Mouse (Mus musculus) 3T3-L1 (cell line): ENCODE data around the gene Ncoa6.
"Not testable (repeated sequence)": the region's sequence is repeated elsewhere in the genome, so short reads cannot be mapped to it uniquely, and the experiment has no call there.

ENCODE experiments used
- DNase-seq: peaks from one replicate; pipeline ENCODE4 v3.0.0-alpha.2; 2015; ENCODE audit warnings: low read depth, low spot score

Ncoa6 gene

DNA sequence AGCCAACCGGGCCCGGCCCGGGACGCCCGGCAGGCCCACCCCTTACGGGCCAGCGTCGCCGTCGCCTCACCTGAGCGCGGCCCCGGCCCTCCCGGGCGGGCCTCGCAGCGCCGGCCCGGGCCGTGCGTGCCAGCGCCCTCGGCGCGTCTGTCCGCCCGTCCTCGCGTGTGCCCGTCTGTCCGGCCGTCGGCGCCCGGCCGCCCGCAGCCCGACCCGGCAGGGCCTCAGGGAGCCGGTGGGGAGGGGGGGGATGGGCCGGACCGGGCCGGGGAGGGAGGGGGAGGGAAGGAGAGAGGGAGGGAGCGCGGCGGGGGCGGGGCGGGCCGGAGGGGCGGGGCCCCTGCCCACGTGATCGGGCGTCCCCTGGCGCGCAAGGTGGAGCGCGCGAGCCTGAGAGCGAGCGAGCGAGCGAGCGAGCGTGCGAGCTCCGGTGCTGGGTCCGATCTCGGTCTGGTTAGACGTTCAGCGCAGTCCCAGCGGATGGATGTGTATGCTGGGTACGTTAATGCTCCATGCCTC lies at the start of gene Ncoa6:
Gene Ncoa6, minus strand, starts transcription at position 325 of the 519 bp plus-strand sequence.
- DNase-seq: peak; percentile 70

DNA sequence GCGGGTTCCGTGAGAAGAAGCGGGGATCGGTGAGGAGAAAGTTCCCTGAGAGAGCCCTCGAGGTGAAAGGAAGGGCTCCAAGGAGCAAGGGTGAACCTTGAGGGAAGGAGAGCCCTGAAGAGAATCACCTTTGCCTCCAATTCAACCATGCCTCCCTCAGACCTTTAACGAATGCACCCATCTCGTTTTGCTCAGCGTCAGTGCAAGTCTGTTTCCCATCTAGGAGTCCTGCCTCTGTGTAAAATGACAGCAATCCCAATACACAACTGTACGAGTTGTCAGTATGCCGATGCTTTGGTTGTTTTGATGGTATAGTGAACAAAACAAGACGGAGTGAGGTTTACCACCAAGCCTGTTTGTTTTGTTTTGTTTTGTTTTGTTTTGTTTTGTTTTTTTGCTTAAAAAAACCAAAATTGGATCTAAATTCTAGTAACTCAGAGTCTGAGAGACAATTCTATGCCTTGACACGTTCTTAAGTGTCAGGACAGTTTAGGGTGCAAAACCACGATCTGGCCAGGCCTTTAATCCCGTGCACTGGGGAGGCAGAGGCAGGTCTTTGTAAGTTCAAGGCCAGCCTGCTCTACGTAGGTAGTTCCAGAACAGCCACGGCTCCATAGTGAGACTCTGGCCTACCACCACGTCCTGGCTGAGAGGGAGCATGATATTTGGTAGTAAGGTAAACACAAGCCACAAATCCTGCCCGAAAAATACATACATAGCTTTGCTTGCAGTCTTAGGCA lies 45.0 kb upstream of the Ncoa6 start:
- DNase-seq: no peak

DNA sequence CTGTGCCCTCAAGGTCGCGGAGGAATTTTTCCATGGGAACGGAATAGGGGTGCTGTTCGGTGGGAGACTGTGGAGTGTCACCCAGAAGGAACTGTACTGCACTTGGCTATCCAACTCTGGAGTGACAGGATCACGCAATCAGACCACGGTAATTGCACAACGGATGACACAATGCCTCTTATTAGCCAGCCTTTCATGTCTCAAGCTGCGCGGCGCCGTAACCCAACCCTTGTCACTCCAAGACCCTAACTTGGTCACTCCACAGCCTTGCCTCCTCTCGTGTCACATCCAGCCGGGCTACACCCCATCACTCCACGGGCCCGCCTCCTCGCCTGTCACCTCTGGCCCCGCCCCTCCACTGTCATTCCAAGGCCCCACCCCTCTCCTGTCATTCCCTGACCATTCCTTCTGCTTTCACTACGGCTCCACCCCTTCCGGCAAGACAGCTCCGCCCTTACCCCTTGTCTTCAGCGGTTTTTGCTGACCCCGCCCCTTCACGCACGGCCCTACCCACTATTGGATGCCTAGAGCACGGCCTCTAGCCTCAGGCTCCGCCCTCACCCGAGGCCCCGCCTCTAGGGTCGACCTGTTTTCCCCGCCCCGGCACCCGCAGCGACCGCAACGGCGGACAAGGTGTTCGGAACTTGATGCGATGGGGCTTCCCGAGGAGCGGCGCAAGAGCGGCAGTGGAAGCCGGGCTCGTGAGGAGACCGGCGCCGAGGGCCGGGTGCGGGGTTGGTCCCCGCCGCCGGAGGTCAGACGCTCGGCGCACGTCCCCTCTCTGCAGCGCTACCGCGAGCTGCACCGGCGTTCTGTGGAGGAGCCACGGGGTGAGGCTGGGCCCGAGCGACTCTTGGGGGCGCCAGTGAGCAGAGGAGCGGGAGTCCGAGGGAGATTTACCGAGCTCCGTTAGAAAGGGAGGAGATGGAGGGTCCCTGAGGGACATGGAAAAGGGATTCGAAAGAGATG lies 44.0 kb upstream of the Ncoa6 start, which contains the start of the genes Acss2 and Ggt7:
Gene Acss2, plus strand, starts transcription at position 494 of the 969 bp plus-strand sequence.
Gene Ggt7, minus strand, starts transcription at position 783 of the 969 bp plus-strand sequence.
- peak; percentile 99 for DNase-seq

DNA sequence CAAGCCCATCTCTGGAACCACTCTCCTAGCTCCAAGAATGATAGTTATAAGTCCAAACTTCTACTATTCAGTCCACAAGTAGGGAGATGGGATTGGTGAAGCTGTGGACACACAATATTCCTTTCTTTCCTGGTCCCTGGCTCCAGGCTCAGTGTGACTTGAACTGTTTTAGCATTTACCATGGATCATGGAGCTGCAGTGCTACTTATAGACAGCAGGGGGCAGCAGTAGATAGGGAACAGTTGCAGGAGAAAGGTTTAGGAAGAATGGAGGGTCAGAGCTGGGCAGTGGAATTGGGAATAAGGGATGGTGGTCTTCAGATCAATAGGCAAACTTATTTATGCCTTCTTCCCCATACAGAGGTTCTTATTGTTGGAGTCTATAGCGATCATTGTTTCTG lies 42.2 kb upstream of the Ncoa6 start:
- peak; percentile 80 for DNase-seq

DNA sequence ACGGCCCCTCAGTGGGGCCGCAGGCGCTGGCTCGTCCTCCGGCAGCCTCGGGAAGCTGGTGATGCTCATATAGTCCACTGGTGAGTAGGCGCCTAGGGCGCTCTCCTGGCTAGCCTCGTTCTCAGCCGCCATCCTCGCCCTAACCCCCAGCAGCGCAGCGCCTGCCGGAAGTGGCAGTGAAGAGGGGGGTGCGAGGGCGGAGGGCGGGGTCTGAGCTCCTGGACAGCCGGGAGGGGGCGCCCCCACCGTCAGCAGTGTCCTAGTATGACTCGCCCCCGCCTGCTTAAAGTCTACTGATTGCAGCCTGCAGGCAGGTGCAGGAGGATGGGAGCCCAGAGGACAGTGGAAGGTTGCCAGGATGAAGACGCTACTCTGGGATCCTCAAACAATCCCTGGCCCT lies 41.0 kb upstream of the Ncoa6 start:
- peak; percentile 42 for DNase-seq

DNA sequence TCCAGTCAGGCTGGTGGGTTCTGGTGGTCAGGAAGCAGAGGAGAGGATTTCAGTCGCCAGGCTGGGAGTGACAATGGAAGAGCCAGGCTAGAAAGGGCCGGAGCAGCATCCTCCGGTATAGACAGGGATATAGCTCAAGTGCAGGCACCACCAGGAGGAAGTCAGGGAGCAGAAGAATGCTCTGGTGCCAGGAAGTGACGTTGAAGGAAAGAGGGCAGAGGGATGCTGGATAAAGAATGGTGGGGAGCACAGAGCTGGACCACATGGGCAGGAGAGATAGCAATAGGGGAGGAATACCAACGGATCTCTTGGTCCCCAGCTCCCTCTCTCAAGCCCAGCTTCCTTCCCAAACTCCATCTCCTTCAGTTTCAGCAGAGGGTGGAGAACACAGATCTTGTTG lies 39.8 kb upstream of the Ncoa6 start:
- no peak for DNase-seq

- peak; percentile 83 for DNase-seq
Measured at GRCm38 (mm10) chr2:155512479-155512878, 38.8 kb upstream of the Ncoa6 start.

DNA sequence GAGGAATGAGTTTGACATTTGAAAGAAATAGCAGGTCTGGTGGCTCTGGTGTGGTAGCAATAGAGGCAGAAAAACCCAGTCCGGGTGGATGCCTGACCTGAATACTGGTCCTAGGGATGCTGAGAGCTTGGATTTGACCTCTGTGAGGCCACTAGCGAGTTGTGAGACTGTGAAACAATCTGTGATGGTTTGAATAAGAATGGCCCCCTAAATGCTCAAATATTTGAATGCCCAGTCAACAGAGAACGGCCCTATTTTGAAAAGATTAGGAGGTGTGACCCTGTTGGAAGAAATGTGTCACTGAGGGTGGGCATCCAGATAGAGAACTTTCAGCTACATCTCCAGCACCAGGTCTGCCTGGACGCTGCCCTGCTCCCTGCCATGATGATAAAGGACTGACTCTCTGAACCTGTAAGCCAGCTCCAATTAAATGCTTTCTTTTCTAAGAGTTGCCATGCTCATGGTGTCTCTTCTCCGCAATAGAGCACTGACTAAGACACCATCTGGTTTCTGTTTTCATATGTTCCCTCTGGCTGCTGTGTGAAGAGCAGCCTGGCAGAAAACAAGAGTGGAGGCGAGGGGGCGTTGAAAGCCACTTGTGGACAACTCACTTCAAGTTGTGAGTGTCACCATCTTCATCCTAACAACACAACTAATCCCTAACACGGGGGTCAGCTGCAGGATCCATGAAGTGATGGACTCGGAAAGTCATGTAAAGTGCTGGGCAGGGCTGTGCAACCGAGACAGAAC lies 34.2 kb upstream of the Ncoa6 start:
- DNase-seq: no peak

DNA sequence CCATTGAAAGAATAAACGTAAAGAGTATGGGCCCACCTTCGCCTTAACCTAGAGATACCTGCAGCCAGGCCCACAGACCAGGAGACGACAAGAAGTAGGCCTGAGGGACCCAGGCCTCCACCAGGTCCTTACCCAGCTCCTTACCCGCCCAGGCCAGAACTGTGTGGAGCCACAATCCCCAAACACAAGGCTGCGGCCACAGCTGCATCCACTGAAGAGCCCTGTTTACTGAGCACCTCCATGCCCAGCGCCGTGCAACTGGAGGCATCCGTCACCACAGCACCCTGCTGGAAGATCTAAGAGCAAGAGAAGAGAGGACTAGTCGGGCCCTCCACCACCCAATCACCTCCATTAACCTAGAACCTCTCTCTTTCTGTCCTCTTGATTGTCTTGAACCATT lies 32.1 kb upstream of the Ncoa6 start:
- DNase-seq: no peak

DNA sequence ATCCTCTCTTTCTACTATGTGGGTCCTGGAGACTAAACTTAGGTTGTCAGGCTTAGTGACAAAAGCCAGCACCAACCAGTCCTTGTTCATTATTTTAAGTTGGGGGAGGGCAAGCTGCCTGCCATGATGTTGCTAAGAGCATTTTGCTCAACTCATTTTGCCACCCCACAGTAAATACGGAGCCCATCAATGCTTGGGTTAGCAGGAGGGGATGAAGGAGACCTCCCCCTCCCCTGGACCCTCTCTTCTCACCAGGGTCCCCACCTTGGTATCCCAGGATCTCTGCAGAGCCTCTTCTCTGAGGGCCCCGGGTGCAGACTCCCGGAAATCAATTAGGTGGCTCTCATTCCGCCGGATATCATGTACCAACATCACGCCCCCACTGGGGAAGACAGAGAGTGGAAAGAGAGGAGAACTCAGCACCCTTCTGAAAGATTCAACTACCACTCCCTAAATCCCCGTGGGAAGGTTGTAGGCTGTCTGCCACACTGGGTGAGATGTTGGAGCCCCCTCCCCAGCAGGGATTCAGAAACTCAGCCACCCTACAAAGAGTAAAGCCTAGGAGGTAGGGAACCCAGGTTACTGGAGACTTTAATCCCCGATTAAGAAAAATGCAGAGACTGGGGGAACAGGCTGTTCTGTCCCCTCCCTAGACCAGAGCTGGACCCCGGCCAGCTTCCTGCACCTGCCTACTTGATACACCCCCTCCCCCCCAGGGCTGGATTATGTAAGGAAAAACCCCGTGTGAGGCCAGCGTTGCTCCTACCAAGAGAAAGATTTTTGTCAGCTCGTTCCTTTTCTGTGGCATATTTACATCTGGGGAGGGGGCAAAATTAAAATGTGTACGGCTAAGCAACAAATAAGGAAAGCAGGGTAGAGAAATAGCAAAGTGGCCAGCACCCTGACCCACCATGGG lies 31.0 kb upstream of the Ncoa6 start:
- no peak for DNase-seq

DNA sequence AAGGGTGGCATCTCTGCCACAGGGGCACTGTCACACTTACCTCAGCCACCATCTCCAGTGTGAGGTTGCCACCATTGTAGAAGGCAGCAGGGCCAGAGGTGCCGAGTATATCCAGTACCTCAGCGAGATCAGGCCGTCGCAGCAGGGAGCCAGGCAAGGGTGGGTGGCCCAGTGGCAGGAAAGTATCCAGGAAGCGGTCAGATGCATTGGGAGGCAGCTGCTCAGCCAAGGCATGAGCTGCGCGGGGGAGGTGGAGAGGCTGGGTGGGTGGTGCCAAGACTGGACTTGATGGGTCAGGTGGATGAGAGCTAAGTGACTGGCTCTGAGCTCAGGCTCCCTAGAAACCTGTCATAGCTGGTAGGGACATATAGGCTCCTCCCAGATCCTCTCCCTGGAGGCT lies 28.9 kb upstream of the Ncoa6 start:
- DNase-seq: no peak

DNA sequence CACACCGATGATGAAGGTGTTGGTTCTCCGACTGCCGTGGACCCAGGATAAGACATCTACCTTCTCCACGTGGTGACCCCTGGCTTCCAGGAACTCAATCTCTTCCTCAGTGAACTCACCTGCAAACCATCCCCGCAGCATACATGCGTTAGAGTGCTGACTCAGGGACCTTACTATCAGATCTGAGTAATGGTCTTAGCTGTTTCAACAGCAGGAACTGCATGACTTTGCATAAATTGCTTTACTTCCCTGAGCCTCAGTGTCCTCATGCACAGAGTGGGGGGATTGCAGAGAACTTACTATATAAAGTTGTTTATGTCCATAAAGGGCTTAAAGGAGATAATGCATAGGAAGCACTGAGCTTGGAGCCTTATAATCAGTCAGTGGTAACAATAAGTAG lies 17.3 kb upstream of the Ncoa6 start:
- DNase-seq: no peak

- DNase-seq: peak; percentile 91
Measured at GRCm38 (mm10) chr2:155482021-155482420, 8.3 kb upstream of the Ncoa6 start.

DNA sequence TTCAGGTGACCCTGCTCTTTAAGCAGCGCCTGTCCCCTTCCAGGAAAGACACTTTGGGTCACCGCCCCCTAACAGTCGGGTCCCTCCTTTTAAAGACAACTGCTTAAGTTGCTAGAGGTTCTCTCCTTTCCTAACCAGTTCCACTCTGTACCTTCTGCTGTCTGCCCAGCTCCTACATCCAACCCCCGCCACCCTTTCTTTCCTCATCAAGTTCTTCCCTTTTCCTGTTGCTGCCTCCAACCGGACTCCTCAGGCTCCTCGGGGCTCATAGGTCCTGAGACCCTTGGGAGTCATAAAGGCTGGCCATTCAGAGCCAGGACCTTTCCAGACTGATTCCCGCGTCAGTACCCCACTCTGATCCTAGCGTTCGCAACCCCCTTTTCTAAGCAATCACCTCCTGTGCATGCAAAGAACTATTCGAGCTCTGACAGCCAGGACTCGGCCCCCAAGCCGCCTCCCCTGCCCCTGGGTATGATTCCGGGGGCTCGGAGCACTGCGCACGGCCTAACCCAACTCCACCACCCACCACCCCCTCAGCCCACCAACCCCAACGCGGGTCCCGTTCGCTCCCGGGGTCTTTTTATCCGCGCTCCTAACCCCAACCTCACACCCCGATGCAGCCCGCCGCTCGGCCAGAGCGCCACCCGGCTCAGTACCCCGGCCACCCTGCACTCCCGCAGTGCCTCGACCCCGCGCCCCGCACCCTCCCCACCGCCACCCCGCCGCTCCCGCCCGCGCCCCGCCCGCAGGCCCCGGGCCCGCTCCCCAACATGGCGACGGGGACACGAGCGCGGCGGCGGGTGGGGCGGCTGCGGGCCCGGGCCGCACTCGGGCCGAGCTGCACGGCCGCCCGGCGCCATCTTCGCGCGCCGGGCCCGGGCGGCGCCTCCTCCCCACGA lies 774 bp downstream of the Ncoa6 start:
- peak; percentile 63 for DNase-seq

DNA sequence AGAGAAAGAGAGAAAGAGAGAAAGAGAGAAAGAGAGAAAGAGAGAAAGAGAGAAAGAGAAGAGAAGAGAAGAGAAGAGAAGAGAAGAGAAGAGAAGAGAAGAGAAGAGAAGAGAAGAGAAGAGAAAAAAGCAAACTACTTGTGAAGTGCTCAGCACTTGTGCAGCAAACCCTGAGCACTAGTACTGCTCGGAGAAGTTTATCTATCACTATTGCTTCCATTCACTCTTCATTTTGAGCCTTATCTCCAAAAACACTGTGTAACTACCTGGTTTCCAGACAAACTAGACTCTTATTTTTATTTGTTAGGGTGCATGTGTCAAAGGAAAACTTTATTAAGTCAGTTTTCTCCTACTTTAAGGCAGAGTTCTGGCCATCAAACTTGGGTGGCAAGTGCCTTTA lies 6.8 kb downstream of the Ncoa6 start:
- no peak for DNase-seq

DNA sequence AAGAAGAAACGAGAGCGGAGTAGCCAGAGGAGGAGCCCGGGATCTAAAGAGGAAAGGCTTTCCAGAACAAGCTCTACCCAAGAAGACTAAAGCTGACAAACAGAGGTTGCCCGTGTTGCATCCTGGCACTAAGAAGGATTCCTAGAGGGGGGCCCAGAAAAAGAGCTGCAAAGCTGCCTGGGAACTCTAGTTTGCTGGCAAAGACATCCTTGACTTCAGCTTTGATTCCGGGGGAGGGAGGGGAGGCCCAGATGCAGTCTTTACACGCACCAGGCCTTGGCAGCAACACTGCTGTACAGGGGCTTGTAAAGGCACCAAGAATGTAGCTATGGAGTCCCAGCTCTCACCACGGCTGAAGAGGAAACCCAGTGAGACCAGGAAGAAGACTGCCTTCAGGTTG lies 20.1 kb downstream of the Ncoa6 start:
- DNase-seq: no peak

DNA sequence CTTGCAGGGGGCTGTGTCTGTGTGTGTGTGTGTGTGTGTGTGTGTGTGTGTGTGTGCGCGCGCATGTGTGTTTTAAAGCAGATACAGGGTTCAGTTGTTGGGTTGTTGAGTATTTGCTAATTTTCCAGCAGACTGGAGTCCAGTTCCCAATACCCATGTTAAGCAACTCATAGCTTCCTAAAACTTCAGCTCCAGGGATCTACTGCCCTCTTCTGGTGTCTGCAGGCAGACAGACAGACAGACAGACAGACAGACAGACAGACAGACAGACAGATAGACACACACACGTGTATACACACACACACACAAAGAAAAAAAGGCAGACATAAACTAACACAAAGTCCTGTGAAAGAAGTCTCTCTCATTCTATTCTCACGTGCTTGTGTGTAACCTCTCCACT lies 22.4 kb downstream of the Ncoa6 start:
- no peak for DNase-seq

GRCm38 (mm10) chr2:155447906-155448305 lies 25.8 kb downstream of the Ncoa6 start:
- not testable (repeated sequence) for DNase-seq

DNA sequence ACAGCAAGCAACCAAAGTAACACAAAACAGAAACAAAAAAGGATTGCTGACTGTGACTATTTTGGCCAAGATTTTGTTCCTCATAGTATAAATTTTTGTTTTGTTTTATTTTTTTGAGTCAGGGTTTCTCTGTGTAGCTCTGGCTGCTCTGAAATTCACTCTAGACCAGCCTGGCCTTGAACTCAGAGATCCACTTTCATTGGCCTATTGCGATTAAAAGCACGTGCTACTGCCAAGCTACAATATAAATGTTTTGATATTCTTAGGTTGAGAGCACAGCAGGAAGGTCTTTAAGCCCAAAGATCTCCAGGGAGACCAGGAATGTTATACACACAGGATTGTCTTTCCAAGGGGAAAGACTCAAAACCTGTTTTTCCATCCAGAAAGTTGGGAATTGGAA lies 30.2 kb downstream of the Ncoa6 start:
- peak; percentile 26 for DNase-seq
